Mouse (Mus musculus) adrenal gland, postnatal 0 days (tissue): ENCODE data around the gene Nupr1. TPM values are rescaled to one million over a fixed set of nuclear protein-coding genes. Genes with fewer than 3 reads are reported as not detected.

Experiments
- microRNA-seq: library from miRNA; unstranded; fragments of <30 nt; microRNA quantifications from one replicate; pipeline ENCODE4, GENCODE M21; 2016; ENCODE audit warnings: borderline replicate concordance; ENCODE audit not compliant: insufficient number of aligned reads
- polyA plus RNA-seq: library from polyadenylated mRNA; unstranded; fragments of >200 nt; fragmentation: Nextera tagmentation; extraction: Ambion mirVana; gene quantifications from 2 replicates; pipeline ENCODE4 v1.2.1, GENCODE M21; 2015

The Nupr1 gene
- polyA plus RNA-seq: 25.1 and 37.7 TPM in 2 replicates

DNA sequence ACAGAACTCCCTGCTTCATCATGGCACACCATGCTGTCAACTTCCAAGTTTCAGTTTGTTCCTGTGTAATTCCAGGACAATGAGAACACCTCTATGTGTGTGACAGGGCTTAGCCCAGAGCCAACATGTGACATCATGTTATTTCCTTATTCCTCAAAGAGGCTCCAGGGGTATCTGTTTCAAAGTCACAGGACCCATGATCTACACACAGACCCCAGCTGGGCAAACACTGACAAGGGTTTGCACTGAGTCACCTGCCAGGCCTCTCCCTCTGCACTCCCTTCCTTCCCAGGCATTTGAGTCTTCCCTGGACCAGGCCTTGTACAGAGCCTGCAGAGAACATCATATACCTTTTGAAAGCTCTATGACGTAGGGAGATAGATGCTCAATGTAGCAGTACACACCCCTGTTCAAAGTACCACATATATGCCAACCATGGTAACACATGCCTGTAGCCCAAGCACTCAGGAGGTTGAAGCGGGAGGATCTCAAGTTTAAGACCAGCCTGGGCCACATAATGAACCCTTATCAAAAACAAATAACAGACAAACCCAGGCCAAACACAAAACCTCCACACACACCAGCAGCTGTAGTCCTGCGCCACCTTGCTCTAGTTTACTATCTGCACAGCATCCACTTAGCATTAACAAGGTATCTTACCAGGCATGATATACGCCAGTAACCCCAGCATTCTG, at the start of gene Nupr1:
Nupr1 (minus strand) TSS at position 38 of the 695 bp plus-strand sequence.

DNA sequence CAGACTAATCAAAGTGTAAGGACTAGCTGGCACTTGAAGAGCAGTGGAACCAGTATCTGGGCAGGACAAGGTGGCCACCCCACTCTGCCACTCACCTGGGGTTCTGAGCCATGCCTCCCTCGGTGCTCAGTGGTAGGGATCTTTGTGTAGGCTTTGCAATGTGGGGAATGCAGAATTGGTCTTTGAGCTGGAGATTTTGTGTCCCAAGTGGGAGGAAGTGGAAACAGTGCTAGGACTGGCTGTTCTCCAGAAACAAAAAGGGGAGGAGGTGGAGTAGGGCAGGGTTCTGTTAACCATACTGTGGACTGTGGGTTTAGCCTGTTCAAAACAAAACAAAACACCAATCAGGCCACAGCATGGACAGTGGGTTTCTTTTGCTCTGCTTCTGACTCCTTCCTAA, 45.5 kb upstream of the Nupr1 start, which contains the start of gene Sult1a1:
Sult1a1 (minus strand) TSS at position 226 of the 400 bp plus-strand sequence.

DNA sequence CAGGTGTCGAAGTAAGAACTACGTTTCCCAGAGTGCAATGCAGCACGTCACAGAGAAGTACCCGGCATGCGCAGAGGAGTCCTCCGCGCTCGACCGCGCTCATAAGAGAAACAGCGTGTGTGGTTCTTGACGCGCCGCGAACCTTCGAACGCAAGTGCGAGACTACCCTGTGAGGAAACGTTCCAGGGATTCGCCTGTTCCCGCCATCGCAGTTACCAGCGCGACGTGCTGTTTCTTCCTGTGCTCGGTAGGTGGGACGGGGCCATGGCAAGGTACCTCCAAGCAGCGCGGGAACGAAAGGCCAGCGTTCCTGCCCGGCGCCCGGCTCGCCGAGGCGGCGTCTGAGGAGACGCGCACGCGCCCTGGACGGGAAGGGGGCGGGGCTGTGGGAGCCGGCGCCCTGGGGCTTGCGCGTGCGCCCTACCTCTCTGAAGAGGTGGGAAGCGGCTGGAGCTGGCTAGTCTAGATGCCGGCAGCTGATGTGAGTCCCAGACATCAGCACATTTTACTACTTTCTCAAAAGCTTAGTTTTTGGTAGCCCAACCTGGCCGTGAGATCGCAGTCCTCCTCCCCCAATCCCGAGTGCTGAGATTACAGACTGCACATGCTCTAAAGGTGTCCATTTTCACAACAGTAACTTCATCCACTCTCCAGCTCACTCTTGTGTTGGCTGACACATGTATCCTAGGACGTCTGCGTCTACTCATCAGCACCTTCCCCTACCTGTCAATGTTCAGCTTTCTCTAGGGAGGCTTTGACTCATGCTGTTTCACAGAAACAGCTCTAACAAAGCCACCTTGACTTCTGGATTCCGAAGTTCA, 18.8 kb upstream of the Nupr1 start, which contains the start of gene Sgf29:
Sgf29 (plus strand) TSS at position 79 of the 821 bp plus-strand sequence.

DNA sequence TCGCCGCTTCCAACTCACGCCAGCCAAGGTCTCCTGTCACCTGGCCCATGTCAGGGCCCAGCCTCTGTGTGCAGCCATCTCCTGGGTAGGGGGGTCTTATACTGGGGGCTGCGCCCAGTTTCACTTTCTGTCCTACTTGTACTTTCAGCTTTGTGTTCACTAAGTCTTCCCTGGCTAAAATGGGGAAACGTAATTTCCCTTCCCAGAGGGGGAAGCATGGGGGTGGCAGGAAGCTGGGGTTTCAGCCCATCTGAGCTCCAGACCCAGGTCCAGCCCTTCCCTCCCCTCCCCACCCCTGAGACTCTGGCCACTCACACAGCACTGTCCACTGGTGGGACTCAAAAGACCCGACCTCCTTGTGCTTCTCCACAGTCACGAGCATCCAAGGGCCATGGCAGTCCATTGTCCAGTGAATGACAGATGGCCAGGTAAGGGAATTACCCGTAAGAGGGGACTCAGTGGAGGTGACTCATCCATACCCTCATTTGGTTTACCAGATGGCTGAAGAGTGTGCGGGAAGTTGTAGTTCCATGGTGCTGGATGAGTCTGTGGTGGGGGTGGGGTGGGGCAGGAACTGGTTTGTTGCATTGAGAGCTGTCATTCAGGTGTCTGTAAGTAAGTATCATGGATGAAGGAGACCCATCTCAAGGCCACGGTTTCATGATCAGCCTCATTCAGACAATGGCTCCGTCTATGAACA, 35.6 kb downstream of the Nupr1 start, which contains the start of gene Il27:
Il27 (minus strand) TSS at position 80 of the 700 bp plus-strand sequence.

DNA sequence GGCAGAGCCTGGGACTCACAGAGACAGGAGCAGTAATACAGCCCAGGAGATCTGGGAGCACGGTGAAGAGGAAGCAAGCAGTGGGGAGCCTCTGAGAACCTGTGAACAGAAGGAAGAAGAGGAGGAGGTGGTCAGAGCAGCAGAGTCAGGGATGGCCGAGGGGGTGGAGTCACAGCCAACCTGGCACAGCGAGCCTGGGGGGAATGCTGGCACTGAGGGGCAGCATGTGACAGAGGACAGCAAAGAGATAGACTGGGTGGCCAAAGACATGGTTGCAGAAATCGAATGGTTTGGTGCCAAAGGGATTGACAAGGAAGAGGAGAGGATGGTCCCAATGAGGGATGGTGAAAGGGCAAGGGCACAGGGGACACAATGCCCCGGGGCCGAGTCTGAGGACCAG, 44.9 kb downstream of the Nupr1 start, which contains the start of gene Cln3:
Cln3 (minus strand) TSS at position 101 of the 400 bp plus-strand sequence.

DNA sequence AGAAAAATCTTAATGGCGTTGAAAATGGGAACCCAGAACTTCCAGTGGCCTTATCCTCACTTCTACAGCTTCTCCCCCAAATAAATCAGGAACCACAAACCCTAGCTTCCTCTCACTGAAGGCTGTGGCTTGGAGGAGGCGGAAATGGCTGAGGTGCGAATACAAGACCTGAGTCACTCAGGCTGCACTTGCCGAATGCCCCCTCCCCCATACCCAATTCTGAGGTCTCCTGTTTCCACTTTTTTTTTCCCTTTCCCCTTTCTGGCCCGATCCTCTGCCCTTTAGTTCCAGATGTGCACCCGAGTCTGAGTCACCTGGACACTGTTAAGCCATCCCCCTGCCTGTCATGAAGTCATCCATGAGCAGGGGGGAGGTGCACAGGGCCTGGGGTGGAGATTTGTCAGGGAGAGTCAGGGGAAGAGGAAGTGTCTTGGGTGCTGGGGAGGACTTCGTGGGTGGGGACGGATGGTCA, 46.1 kb downstream of the Nupr1 start, which contains the start of gene Apobr:
Apobr (plus strand) TSS at position 437 of the 472 bp plus-strand sequence.

Small RNA genes lying within 50 kb of the gene (microRNA-seq; reads per million reads assigned to microRNA genes)
- gene Mir7059: 2.5 reads per million

Other genes starting within 250 kb of the Nupr1 start
- gene Nfatc2ip, start 234.1 kb downstream of the Nupr1 start, polyA plus RNA-seq: 1.8 and 1.9 TPM in 2 replicates
- gene Cd19, start 216.0 kb downstream of the Nupr1 start, polyA plus RNA-seq: 0.88 and 1.1 TPM in 2 replicates
- gene Rabep2, start 202.1 kb downstream of the Nupr1 start, polyA plus RNA-seq: 26.7 and 56.7 TPM in 2 replicates
- 2.9 and 14.1 TPM in 2 replicates for gene Atp2a1, start 167.8 kb downstream of the Nupr1 start, polyA plus RNA-seq
- gene Sh2b1, start 155.4 kb downstream of the Nupr1 start, polyA plus RNA-seq: 29.9 and 34.6 TPM in 2 replicates
- gene Tufm, start 143.5 kb downstream of the Nupr1 start, polyA plus RNA-seq: 52.7 and 111 TPM in 2 replicates
- gene Atxn2l, start 127.4 kb downstream of the Nupr1 start, polyA plus RNA-seq: 31.8 and 38.3 TPM in 2 replicates
- gene Eif3c, start 64.5 kb downstream of the Nupr1 start, polyA plus RNA-seq: 124 and 159 TPM in 2 replicates
- gene Apobr, start 45.9 kb downstream of the Nupr1 start, polyA plus RNA-seq: 0.87 and 1.9 TPM in 2 replicates
- 18.2 and 21.2 TPM in 2 replicates for gene Cln3, start 45.0 kb downstream of the Nupr1 start, polyA plus RNA-seq
- not detected in 2 replicates for gene Il27, start 35.9 kb downstream of the Nupr1 start, polyA plus RNA-seq
- gene Sgf29, start 18.4 kb upstream of the Nupr1 start, polyA plus RNA-seq: 21.8 and 29.0 TPM in 2 replicates
- 41.3 and 56.5 TPM in 2 replicates for gene Sult1a1, start 45.6 kb upstream of the Nupr1 start, polyA plus RNA-seq
- gene Bola2, start 64.5 kb upstream of the Nupr1 start, polyA plus RNA-seq: 164 and 213 TPM in 2 replicates
- gene Slx1b, start 64.9 kb upstream of the Nupr1 start, polyA plus RNA-seq: 7.1 and 8.3 TPM in 2 replicates
- 30.5 and 42.8 TPM in 2 replicates for gene Coro1a, start 76.9 kb upstream of the Nupr1 start, polyA plus RNA-seq
- 85.9 and 91.2 TPM in 2 replicates for gene Mapk3, start 128.7 kb upstream of the Nupr1 start, polyA plus RNA-seq
- 1.4 and 2.6 TPM in 2 replicates for gene Gdpd3, start 135.5 kb upstream of the Nupr1 start, polyA plus RNA-seq
- gene Ypel3, start 146.1 kb upstream of the Nupr1 start, polyA plus RNA-seq: 268 and 297 TPM in 2 replicates
- gene Tbx6, start 150.6 kb upstream of the Nupr1 start, polyA plus RNA-seq: 0.07 and 0.25 TPM in 2 replicates
- 149 and 172 TPM in 2 replicates for gene Ppp4c, start 161.6 kb upstream of the Nupr1 start, polyA plus RNA-seq
- 3.6 and 8.0 TPM in 2 replicates for gene Fam57b, start 166.8 kb upstream of the Nupr1 start, polyA plus RNA-seq
- not detected in 2 replicates for gene 4930451I11Rik, start 200.8 kb upstream of the Nupr1 start, polyA plus RNA-seq
- gene Doc2a, start 216.6 kb upstream of the Nupr1 start, polyA plus RNA-seq: 1.7 and 6.6 TPM in 2 replicates
- 7.6 and 11.4 TPM in 2 replicates for gene Hirip3, start 231.1 kb upstream of the Nupr1 start, polyA plus RNA-seq
- gene Ino80e, start 231.5 kb upstream of the Nupr1 start, polyA plus RNA-seq: 49.7 and 55.2 TPM in 2 replicates